Mouse (Mus musculus) kidney, adult 2 months (tissue): ENCODE measurements around the gene Sptbn1.

Experiments used
- CTCF ChIP-seq: fragments of 200-500 bp; conservative IDR thresholded peaks from 2 replicates; pipeline ENCODE4 v1.5.1; 2011; ENCODE audit warnings: low read depth, mild to moderate bottlenecking, control low read depth, low read length, moderate library complexity, mixed read lengths; ENCODE audit not compliant: insufficient read depth, insufficient read length
- POLR2A ChIP-seq: fragments of 200-500 bp; IDR thresholded peaks from one replicate; pipeline ENCODE4 v1.6.1; 2011; ENCODE audit warnings: low read depth, low read length, control low read depth

DNA sequence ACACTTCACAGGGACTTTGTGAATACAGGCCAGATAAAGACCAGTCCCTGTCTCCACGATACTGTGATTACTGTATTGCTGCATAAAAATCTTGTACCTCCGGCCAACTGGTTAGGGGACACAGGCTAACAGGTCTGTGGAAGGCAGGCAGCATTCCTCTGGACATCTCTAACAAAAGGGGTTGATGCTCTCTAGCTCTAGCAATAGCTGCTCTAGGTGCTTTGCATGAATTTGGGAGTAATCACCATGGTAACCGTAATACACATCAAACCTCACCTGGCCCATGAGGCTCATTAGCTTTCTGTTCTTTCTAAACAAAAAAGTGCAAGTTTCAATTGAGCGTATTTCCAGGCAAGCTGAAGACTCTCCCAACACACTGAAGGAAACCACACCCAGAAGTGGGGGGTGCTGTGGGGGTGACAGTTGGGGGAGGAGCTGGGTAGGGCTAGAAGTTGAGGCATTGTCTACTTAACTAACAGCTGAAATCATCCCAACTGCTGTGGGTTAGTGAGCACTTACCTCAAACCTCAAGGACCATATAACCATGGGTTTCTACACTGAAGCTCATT lies 81.0 kb downstream of the Sptbn1 start:
- TF ChIP-seq CTCF (no peak), POLR2A (no peak)
